Mouse (Mus musculus) thymus, postnatal 4 days (tissue): ENCODE results near the gene Bcat2.

Experiments used
- DNase-seq: peaks from one replicate; pipeline ENCODE4 v3.0.0; 2021

Gene Bcat2

DNA sequence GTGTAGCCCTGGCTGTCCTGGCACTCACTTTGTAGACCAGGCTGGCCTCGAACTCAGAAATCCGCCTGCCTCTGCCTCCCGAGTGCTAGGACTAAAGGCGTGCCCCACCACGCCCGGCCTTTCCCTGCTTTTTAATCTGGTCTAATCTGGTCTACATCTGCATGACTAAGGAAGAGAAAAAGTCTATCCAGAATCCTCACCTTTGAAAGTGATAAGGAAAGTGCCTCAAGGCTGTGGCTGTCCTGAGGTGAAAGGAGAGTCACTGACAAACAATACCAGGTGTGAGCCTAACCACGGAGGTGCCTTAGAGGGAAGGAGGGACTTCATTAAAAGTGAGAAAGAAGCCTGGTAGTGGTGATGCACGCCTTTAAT is 18.5 kb upstream of the Bcat2 start:
- DNase-seq: no peak

DNA sequence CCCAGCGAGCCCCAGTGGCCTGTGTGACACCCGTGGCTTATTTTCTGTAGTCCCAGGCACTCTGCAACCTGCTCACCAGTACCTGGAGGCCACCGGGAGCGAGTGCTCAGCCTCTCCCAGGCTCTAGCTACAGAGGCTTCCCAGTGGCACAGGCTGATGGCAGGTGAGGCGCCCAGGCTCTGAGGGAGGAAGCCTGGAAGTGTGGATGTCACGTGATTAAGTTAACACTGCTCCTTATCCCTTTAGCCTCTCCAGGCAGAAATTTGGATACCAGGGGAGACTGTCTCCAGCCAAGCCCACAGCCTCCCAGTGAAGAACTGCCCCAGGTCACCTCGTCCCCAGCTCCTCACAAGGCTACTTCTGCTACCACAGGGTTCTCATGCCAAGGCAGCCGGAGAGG is 16.4 kb upstream of the Bcat2 start:
- DNase-seq: no peak

GRCm38 (mm10) chr7:45553990-45554389 is 16.0 kb upstream of the Bcat2 start:
- no peak for DNase-seq

DNA sequence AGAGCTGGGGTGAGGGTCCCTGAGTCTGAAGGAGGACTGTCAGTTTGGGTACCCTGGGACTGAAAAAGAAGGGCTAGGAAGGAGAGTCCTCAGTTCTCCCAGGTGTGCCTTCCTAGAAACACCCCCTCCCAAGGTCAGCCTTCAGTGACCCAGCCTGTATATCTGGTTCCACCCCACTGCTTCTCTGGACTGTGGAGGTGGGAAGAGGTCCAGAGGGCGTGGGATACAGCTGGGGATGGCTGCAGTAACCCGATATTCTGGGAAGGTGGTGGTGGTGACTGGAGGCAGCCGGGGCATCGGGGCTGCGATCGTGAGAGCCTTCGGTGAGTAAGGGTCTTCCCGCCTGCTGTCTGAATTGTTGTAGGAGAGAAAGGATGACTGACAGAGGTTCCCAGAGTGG is 15.2 kb upstream of the Bcat2 start, which contains the start of gene Hsd17b14:
Gene Hsd17b14 (plus strand): TSS at position 150 of the 400 bp plus-strand sequence.
- no peak for DNase-seq

GRCm38 (mm10) chr7:45555787-45556186 is 14.2 kb upstream of the Bcat2 start:
- DNase-seq: peak; percentile 93

- DNase-seq: no peak
Observed at GRCm38 (mm10) chr7:45558907-45559306, 11.0 kb upstream of the Bcat2 start.

GRCm38 (mm10) chr7:45560241-45560640 is 9.7 kb upstream of the Bcat2 start:
- DNase-seq: no peak

- DNase-seq: peak; percentile 89
Observed at GRCm38 (mm10) chr7:45560843-45561623, 8.9 kb upstream of the Bcat2 start.

GRCm38 (mm10) chr7:45561624-45562520 is 8.1 kb upstream of the Bcat2 start:
- no peak for DNase-seq

DNA sequence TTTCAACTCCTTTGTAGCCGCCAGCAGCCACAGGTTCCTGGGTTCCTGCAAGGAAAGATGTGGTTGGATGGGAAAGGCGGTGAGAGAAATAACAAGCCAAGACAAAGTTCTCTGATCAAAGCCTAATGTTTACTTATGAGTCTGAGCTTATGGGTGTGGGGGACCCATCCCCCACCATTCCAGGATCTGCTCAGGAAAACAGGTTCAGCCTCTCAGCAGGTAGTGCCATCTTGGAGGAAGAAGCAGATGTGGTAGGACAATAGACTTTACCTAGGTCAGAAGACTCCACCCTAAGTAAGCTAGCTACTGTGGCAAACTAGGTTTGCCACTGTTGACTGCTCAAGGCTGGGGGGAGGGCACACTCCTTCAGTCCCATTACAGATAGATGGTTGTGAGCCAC is 5.1 kb upstream of the Bcat2 start:
- DNase-seq: no peak

- DNase-seq: no peak
Observed at GRCm38 (mm10) chr7:45565446-45565845, 4.5 kb upstream of the Bcat2 start.

GRCm38 (mm10) chr7:45567112-45567779 is 2.7 kb upstream of the Bcat2 start:
- DNase-seq: no peak

- DNase-seq: peak; percentile 92
Observed at GRCm38 (mm10) chr7:45567780-45568516, 2.0 kb upstream of the Bcat2 start.

DNA sequence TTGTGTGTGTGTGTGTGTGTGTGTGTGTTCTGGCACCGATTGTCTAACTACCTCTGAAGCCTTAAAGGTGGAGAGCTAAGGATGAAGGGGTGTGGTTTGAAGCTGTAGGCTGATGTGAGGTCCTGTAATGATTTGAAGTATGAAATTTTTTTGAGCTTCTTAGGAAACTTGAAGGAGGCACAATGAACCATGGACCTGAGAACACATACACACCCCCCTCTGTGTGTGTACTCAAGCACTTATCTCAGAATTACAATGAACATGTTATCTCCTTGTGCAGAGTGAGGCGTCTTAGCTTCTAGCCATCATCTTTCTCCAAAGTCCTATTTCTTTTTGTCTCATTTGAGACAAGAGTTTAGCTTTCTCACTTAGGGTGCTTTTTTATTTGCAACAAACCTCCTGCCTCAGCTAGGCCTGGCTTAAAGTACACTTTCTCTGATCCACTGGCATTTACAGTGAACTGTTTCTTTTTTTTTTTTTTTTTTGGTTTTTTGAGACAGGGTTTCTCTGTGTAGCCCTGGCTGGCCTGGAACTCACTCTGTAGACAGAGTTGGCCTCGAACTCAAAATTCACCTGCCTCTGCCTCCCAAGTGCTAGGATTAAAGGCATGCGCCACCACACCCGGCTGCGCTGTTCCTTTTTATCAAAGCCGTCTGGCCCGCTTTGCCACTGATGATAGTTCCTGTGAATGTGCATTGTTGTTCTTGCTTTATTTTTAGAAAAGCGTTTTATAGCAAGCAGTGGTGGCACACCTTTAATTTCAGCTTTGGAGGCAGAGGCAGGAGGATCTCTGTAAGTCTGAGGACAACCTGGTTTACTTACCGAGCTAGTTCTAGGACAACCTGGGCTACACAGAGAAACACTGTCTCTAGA is 1.1 kb upstream of the Bcat2 start:
- no peak for DNase-seq

DNA sequence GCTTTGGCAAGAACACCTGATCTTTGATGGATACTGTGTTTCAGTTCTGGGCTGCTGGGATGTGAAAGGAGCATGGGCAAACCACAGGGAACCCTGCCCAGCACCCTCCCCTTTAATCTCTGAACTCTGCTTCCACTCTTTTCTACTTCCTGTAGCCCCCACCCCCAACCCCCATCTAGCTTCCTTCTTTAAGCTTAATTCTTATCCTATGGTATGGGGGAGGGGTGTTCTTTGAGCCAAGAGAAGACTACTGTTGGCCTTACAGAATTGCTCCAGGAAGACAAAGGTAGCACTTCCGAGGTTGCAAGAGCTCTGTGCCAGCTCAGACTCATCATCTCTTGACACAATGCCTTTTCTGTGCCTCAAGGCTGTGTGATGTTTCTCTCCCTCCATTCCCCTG is 2.0 kb downstream of the Bcat2 start:
- no peak for DNase-seq

GRCm38 (mm10) chr7:45573954-45574353 is 4.0 kb downstream of the Bcat2 start:
- peak; percentile 69 for DNase-seq

- DNase-seq: no peak
Observed at GRCm38 (mm10) chr7:45574472-45575379, 4.8 kb downstream of the Bcat2 start.

DNA sequence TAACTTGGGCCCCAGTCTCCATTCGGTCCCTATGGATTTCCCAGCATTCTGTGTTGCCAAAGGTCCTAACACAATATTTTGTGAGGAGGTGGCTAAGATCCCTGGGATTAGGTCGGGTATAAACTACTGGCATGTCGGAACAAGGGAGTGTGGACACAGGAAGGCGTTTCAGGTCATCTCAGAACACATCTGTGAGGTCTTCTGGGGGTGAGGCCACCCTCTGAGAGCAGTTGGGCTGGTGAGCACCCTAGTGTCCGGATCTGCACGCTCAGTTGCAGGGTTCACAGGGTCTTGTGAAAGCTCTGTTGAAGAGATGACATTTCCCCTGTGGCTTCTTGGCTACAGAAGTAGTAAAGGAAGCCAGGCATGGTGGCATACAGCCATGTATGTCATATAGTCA is 16.0 kb downstream of the Bcat2 start:
- no peak for DNase-seq

GRCm38 (mm10) chr7:45587631-45588592 is 18.0 kb downstream of the Bcat2 start:
- DNase-seq: no peak
